Mouse (Mus musculus): ENCODE measurements at regions not wholly inside any gene's neighbourhood (a gene's known extent, or its start where the extent isn't known, plus 50 kb on each side); places are given as distances from the start of the nearest gene placed in this dataset.
A peak's percentile ranks its signal among the peaks of the same experiment; 100 is the strongest.
"Not testable (repeated sequence)": the region's sequence is repeated elsewhere in the genome, so short reads cannot be mapped to it uniquely, and the experiment has no call there.

GRCm38 (mm10) chr9:115844340-115844739 lies 64.9 kb upstream of the Gadl1 start:
- Histone ChIP-seq H3K27ac (no peak overlapping the region), H3K9me3 (ENCODE audit: low read length) (no peaks in the 10 kb centered on the region), H3K4me3 (ENCODE audit: low read length) (no peak overlapping the region), H3K27me3 (ENCODE audit: insufficient read depth, low read length) (no peaks in the 10 kb centered on the region), H3K36me3 (ENCODE audit: insufficient read depth, low read length) (no peaks in the 10 kb centered on the region), H3K9ac (replicated peaks; ENCODE audit: low read length) (no peak overlapping the region), H3K4me1 (ENCODE audit: insufficient read depth, low read length) (no peaks in the 10 kb centered on the region), H3K4me2 (ENCODE audit: low read depth, low read length) (no peak overlapping the region)
- 43% methylated on average over 4 of the region's 4 CpGs for WGBS
- DNase-seq (ENCODE audit: low spot score): no peak
- no peak for TF ChIP-seq CTCF (IDR thresholded peaks at IDR 0.05; ENCODE audit: low read depth)
- ATAC-seq: no peak

DNA sequence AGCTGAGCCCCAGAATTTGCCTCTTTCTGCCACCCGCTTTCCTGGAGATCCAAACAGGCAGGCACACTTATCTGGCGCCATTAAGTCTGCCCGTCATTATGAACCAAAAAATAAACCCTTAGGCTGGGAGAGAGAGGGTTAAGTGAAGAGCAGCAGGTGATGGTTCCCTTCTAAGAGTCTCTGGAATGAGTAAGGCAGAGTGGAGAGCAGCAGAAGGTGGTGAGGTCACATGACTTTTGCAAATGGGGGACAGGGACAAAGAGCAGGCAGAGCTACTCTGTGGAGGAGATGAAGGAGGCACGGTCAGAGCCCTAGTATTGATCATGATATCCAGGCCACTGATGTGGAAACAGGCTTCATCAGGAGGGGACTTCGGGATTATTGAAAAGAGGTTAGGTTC lies 64.2 kb upstream of the Gadl1 start:
- no peaks in the 10 kb centered on the region for H3K36me3 ChIP-seq (ENCODE audit: insufficient read depth, low read length)
- no peaks in the 10 kb centered on the region for H3K4me1 ChIP-seq (ENCODE audit: insufficient read depth, low read length)
- WGBS: 86% methylated on average over 5 of the region's 5 CpGs
- H3K9ac ChIP-seq (replicated peaks; ENCODE audit: low read length): no peak overlapping the region
- no peak overlapping the region for H3K27ac ChIP-seq
- no peak overlapping the region for H3K4me3 ChIP-seq (ENCODE audit: low read length)
- ATAC-seq (no peak), DNase-seq (ENCODE audit: low spot score) (no peak)
- no peak for TF ChIP-seq CTCF (IDR thresholded peaks at IDR 0.05; ENCODE audit: low read depth)
- no peaks in the 10 kb centered on the region for H3K27me3 ChIP-seq (ENCODE audit: insufficient read depth, low read length)
- H3K9me3 ChIP-seq (ENCODE audit: low read length): no peaks in the 10 kb centered on the region
- no peak overlapping the region for H3K4me2 ChIP-seq (ENCODE audit: low read depth, low read length)

DNA sequence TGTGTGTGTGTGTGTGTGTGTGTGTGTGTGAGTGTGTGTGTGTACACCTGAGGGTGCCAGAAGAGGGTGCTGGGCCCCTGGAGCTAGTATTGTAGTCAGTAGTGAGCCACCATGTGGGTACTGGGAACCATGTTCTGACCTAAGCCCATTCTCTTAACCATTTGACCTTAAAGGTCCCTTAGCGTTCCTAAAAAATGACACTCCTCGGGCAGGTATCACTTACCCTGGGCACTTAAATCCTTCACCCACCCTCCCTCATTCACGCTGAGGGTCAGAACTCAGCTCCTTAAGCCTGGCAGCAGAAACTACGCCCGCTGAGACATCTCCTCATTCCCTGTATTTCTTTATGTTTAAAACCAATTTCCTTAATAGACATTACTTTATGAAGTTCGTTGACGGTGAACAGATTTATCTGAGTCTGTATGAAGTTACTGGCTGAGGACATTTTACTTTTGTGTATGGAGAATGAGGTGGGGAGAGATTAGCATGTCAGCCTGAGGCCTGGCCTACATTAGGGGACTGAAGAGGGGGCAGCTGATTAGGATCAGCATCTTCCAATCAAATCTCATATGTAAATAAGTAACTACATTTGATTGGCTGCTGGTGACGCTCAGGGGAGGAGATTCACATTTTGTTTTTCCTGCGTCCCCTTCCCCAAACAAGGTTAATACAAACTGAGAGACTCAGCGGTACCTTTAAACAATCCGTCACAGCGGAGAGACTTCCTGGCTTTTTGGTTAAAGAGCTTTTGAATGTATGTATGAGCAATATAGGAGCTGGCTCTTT lies 61.8 kb upstream of the Gadl1 start:
- 48% methylated on average over 12 of the region's 12 CpGs for WGBS
- ATAC-seq: peak; percentile 62; the same call in 1 of the 2 replicates
- Histone ChIP-seq H3K4me1 (ENCODE audit: insufficient read depth, low read length) (no peaks in the 10 kb centered on the region), H3K27ac (no peak overlapping the region), H3K36me3 (ENCODE audit: insufficient read depth, low read length) (no peaks in the 10 kb centered on the region), H3K9me3 (ENCODE audit: low read length) (no peaks in the 10 kb centered on the region), H3K9ac (replicated peaks; ENCODE audit: low read length) (no peak overlapping the region), H3K4me2 (ENCODE audit: low read depth, low read length) (peak overlapping the region; percentile 46), H3K4me3 (ENCODE audit: low read length) (peak overlapping the region; percentile 18; the same call in 1 of the 2 replicates), H3K27me3 (ENCODE audit: insufficient read depth, low read length) (no peaks in the 10 kb centered on the region)
- DNase-seq (ENCODE audit: low spot score): peak; percentile 54
- no peak for TF ChIP-seq CTCF (IDR thresholded peaks at IDR 0.05; ENCODE audit: low read depth)

GRCm38 (mm10) chr9:115853210-115853842 lies 55.9 kb upstream of the Gadl1 start:
- H3K9me3 ChIP-seq (ENCODE audit: low read length); H3K27ac ChIP-seq; ATAC-seq; H3K4me1 ChIP-seq (ENCODE audit: insufficient read depth, low read length); H3K4me2 ChIP-seq (ENCODE audit: low read depth, low read length); H3K9ac ChIP-seq (replicated peaks; ENCODE audit: low read length); H3K4me3 ChIP-seq (ENCODE audit: low read length); H3K36me3 ChIP-seq (ENCODE audit: insufficient read depth, low read length); DNase-seq (ENCODE audit: low spot score); H3K27me3 ChIP-seq (ENCODE audit: insufficient read depth, low read length): not testable (repeated sequence)
- WGBS: 84% methylated on average over 5 of the region's 5 CpGs

GRCm38 (mm10) chr9:115857301-115857700 lies 52.0 kb upstream of the Gadl1 start:
- no peaks in the 10 kb centered on the region for H3K27me3 ChIP-seq (ENCODE audit: insufficient read depth, low read length)
- DNase-seq (ENCODE audit: low spot score) (no peak), ATAC-seq (no peak)
- no peak overlapping the region for H3K27ac ChIP-seq
- no peaks in the 10 kb centered on the region for H3K4me1 ChIP-seq (ENCODE audit: insufficient read depth, low read length)
- no peak overlapping the region for H3K9ac ChIP-seq (replicated peaks; ENCODE audit: low read length)
- WGBS: 71% methylated on average over 7 of the region's 7 CpGs
- TF ChIP-seq CTCF (IDR thresholded peaks at IDR 0.05; ENCODE audit: low read depth): no peak
- no peaks in the 10 kb centered on the region for H3K9me3 ChIP-seq (ENCODE audit: low read length)
- no peak overlapping the region for H3K4me3 ChIP-seq (ENCODE audit: low read length)
- no peaks in the 10 kb centered on the region for H3K36me3 ChIP-seq (ENCODE audit: insufficient read depth, low read length)
- no peak overlapping the region for H3K4me2 ChIP-seq (ENCODE audit: low read depth, low read length)

- Histone ChIP-seq H3K9ac (replicated peaks; ENCODE audit: low read length) (no peak overlapping the region), H3K27ac (no peak overlapping the region), H3K27me3 (ENCODE audit: insufficient read depth, low read length) (no peaks in the 10 kb centered on the region), H3K36me3 (ENCODE audit: insufficient read depth, low read length) (no peaks in the 10 kb centered on the region), H3K4me2 (ENCODE audit: low read depth, low read length) (no peak overlapping the region), H3K4me3 (ENCODE audit: low read length) (no peak overlapping the region), H3K9me3 (ENCODE audit: low read length) (no peaks in the 10 kb centered on the region), H3K4me1 (ENCODE audit: insufficient read depth, low read length) (no peaks in the 10 kb centered on the region)
- WGBS: 82% methylated on average over 3 of the region's 3 CpGs
- ATAC-seq (no peak), DNase-seq (ENCODE audit: low spot score) (peak; percentile 45)
- peak; percentile 62 for TF ChIP-seq CTCF (IDR thresholded peaks at IDR 0.05; ENCODE audit: low read depth)
These were observed 50.4 kb upstream of the Gadl1 start for GRCm38 (mm10) chr9:115858848-115859247.

MicroRNA genes in the stretch of these regions (microRNA counts, 519-probe panel; counts per million panel counts)
- 2,369 counts per million, percentile 35 among the panel's probes with 10 or more counts for microRNA mmu-miR-467h+mmu-miR-669d+mmu-miR-669l

Small RNAs in the stretch of these regions (microRNA-seq; reads per million reads assigned to microRNA genes)
- gene Gm22243 (0 reads per million in 2 experiments), gene Gm25510 (0 reads per million in 2 experiments), gene Gm26303 (0 reads per million in 2 experiments), gene Mir467h (0 reads per million in 2 experiments)

Data from hindbrain, postnatal 0 days (tissue).